Mouse (Mus musculus) bone marrow, adult 2 months (tissue): ENCODE results near the gene Dact1.

Experiments
- CTCF ChIP-seq: fragments of 200-500 bp; IDR thresholded peaks from 2 replicates; pipeline ENCODE4 v1.5.1; 2011; ENCODE audit warnings: low read length, control low read depth; ENCODE audit not compliant: control insufficient read depth, insufficient read depth
- POLR2A ChIP-seq: fragments of 200-500 bp; IDR thresholded peaks from 2 replicates; pipeline ENCODE4 v1.6.1; 2011; ENCODE audit warnings: low read depth, mild to moderate bottlenecking, control low read depth, low read length, borderline replicate concordance; ENCODE audit not compliant: control insufficient read depth

GRCm38 (mm10) chr12:71318239-71318638, 8.6 kb downstream of the Dact1 start:
- TF ChIP-seq POLR2A (no peak), CTCF (no peak)
